Mouse (Mus musculus) inflammation-experienced regulatory T-cells, adult 16 weeks (primary cell): ENCODE results near the gene Chn2. TPM values are rescaled to one million over a fixed set of nuclear protein-coding genes. Genes with fewer than 3 reads are reported as not detected.

Source experiments
- polyA plus RNA-seq: library from polyadenylated mRNA; unstranded; fragments of 100-300 nt; shearing (Covaris generic); gene quantifications from one replicate; pipeline ENCODE4 v1.2.1, GENCODE M21; 2017

The Chn2 gene
- 16.4 TPM for polyA plus RNA-seq

DNA sequence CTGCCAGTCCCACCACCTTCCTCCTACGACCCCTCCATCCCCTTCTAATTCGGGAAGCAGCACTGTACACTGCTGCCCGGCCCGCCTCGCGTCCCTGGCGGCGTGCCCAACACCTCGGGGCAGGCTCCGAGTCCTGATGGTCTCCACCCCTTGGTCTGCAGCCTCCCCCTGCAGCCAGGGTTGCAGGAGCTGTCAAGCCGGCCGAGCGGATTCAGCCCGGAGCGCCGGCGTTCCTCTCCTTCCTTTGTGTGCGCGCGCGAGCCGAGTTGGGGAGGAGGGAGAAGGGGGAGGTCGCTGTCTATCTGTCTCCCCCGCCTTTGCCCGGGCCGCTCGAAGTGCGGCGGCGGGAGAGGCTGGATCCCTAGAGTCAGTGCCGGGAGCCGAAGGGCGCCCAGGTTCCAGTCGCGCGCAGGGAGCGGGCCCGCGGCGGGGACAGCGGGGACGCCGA lies at the start of gene Chn2:
Gene Chn2 (plus strand): TSS at position 198 of the 448 bp plus-strand sequence.

DNA sequence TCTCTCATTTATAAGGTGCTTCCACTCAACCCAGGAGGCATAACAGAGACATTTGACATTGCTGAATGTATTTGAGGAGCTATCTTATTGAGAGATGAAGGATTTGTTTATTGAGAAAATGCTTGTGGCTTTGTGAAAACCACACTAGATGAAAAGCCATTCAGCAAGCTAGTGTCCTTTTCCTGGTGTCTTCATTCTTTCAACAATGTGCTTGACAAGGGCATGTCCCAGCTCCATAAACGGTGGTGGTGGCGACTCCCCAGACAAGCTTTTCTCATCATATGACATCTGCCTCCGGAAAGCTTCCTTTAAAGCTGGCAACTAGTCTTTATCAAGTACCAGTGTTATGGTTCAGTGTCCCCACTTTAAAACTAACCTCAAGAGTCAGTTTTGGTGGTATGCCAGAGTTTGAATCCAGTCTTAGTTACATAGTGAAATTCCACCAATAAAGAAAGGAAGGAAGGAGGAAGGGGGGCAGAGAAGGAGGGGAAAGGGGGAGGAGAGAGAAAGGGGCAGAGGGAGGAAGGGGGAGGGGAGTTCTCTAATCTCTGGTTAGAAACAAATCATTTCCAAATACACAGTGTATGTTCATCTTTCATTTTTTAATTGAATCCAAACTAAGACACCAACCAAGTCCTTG lies 286.0 kb downstream of the Chn2 start, which contains the start of gene Prr15:
Gene Prr15 (plus strand): TSS at position 590 of the 640 bp plus-strand sequence.

Other genes with a start within 250 kb of the Chn2 start
- gene Tril, start 218.7 kb upstream of the Chn2 start, polyA plus RNA-seq = not detected
- gene Cpvl, start 60.9 kb upstream of the Chn2 start, polyA plus RNA-seq = not detected